ENCODE assay signal across 20 mouse cellular contexts in genomic region chr14:9227670-9228069, GRCm38 (mm10).
DNase-seq lines count a peak whose midpoint lies in the region; ATAC-seq and TF ChIP-seq lines count a peak whose summit lies in the region.
"Had no signal": no experiment of that assay in that cellular context is flagged by ENCODE, and none has a peak within 500 bp of the region (broad histone marks: within the 10 kb centered on the region; RNA-seq: fewer than 3 reads in every experiment).

No protein-coding gene starts in this region.

- H3K9me3 ChIP-seq in forebrain, embryonic 13.5 days (replicated peaks) = no peaks in the 10 kb centered on the region
- no peaks in the 10 kb centered on the region for H3K9me3 ChIP-seq in forebrain, embryonic 10.5 days
- H3K9me3 ChIP-seq in forebrain, embryonic 16.5 days (ENCODE audit: control insufficient read depth, low read length) = no peaks in the 10 kb centered on the region
- H3K9me3 ChIP-seq: embryonic facial prominence, embryonic 10.5 days; heart, embryonic 15.5 days had no signal

- H3K27ac ChIP-seq in forebrain, embryonic 13.5 days = no peak overlapping the region
- H3K27ac ChIP-seq in forebrain, embryonic 10.5 days = no peak overlapping the region
- H3K27ac ChIP-seq in forebrain, embryonic 16.5 days (ENCODE audit: low read length) = no peak overlapping the region
- H3K27ac ChIP-seq: embryonic facial prominence, embryonic 10.5 days; heart, adult 2 months; heart, embryonic 15.5 days; hindbrain, embryonic 14.5 days had no signal

- no peaks in the 10 kb centered on the region for H3K36me3 ChIP-seq in forebrain, embryonic 13.5 days (ENCODE audit: poor library complexity, severe bottlenecking)
- no peaks in the 10 kb centered on the region for H3K36me3 ChIP-seq in forebrain, embryonic 10.5 days (replicated peaks)
- no peaks in the 10 kb centered on the region for H3K36me3 ChIP-seq in forebrain, embryonic 16.5 days (ENCODE audit: control insufficient read depth, insufficient read depth)
- H3K36me3 ChIP-seq: embryonic facial prominence, embryonic 10.5 days; heart, embryonic 15.5 days had no signal

- H3K4me2 ChIP-seq in forebrain, embryonic 13.5 days = no peak overlapping the region
- H3K4me2 ChIP-seq in forebrain, embryonic 16.5 days (ENCODE audit: low read length) = no peak overlapping the region
- H3K4me2 ChIP-seq: heart, embryonic 11.5 days; heart, embryonic 15.5 days; hindbrain, embryonic 14.5 days had no signal

- DNase-seq in forebrain, embryonic 10.5 days (ENCODE audit: extremely low spot score, low spot score) = no peak
- DNase-seq in layer of hippocampus, postnatal 10 days (ENCODE audit: low spot score in 2 of 2) = peak; percentile 10 to 13
- no peak for DNase-seq in layer of hippocampus, postnatal 36 days
- DNase-seq in brain, embryonic 14.5 days (ENCODE audit: low read depth) = peak; percentile 77
- DNase-seq in kidney, adult 18-20 months = no peak
- DNase-seq: adrenal gland, postnatal 14 days; cerebellum, adult 9-10 months; gastrocnemius, postnatal 14 days; heart, adult 2 months; heart, postnatal 14 days had no signal

- H3K4me3 ChIP-seq in forebrain, embryonic 13.5 days = no peak overlapping the region
- no peak overlapping the region for H3K4me3 ChIP-seq in forebrain, embryonic 10.5 days
- no peak overlapping the region for H3K4me3 ChIP-seq in forebrain, embryonic 16.5 days (replicated peaks; ENCODE audit: low read length)
- H3K4me3 ChIP-seq: embryonic facial prominence, embryonic 10.5 days; heart, adult 2 months; heart, embryonic 15.5 days had no signal

- TF ChIP-seq POLR2A in brain, embryonic 14.5 days (IDR thresholded peaks at IDR 0.05; ENCODE audit: borderline replicate concordance, extremely low read depth, insufficient read depth, insufficient read length, poor library complexity, severe bottlenecking) = no peak

- H3K4me1 ChIP-seq in forebrain, embryonic 13.5 days = no peaks in the 10 kb centered on the region
- no peaks in the 10 kb centered on the region for H3K4me1 ChIP-seq in forebrain, embryonic 10.5 days
- peaks cover 3% of the 10 kb centered on the region; the same call in 1 of the 2 replicates for H3K4me1 ChIP-seq in forebrain, embryonic 16.5 days (replicated peaks; ENCODE audit: control insufficient read depth, insufficient read depth, low read length)
- H3K4me1 ChIP-seq: embryonic facial prominence, embryonic 10.5 days had no signal

- no peak overlapping the region for H3K9ac ChIP-seq in forebrain, embryonic 13.5 days
- no peak overlapping the region for H3K9ac ChIP-seq in forebrain, embryonic 16.5 days (replicated peaks; ENCODE audit: low read depth, low read length)
- H3K9ac ChIP-seq: heart, embryonic 15.5 days; hindbrain, embryonic 14.5 days had no signal

- H3K27me3 ChIP-seq in forebrain, embryonic 13.5 days = no peaks in the 10 kb centered on the region
- H3K27me3 ChIP-seq in forebrain, embryonic 10.5 days (ENCODE audit: poor library complexity, severe bottlenecking) = no peaks in the 10 kb centered on the region
- H3K27me3 ChIP-seq in forebrain, embryonic 16.5 days (replicated peaks; ENCODE audit: control insufficient read depth, insufficient read depth, low read length) = no peaks in the 10 kb centered on the region
- H3K27me3 ChIP-seq: CH12.LX; heart, embryonic 15.5 days; Patski had no signal

- peak; percentile 48; the same call in 1 of the 2 replicates for ATAC-seq in forebrain, embryonic 13.5 days
- peak; percentile 76 for ATAC-seq in forebrain, embryonic 16.5 days
- ATAC-seq: activated CD4-positive, CD25-positive, alpha-beta regulatory T cell, adult 4 months; intestine, embryonic 16.5 days; Patski had no signal

- WGBS in forebrain, embryonic 13.5 days = 84% methylated on average over 6 of the region's 6 CpGs
- WGBS in forebrain, embryonic 10.5 days = 97% methylated on average over 6 of the region's 6 CpGs
- 59% methylated on average over 6 of the region's 6 CpGs for WGBS in forebrain, embryonic 16.5 days

- no peak for TF ChIP-seq CTCF in brain, embryonic 14.5 days (IDR thresholded peaks at IDR 0.05; ENCODE audit: borderline replicate concordance, extremely low read depth, insufficient read depth, insufficient read length)

Comparison
In these comparisons a context has a peak if more than half of its experiments do, and no peak if none do; other contexts are left out.
1. DNase-seq: peak in layer of hippocampus, postnatal 10 days (2 of 2) and brain, embryonic 14.5 days (single experiment); none in forebrain, embryonic 10.5 days (single experiment), layer of hippocampus, postnatal 36 days (0 of 2) and kidney, adult 18-20 months (single experiment).